Mouse (Mus musculus): ENCODE data around the gene Paqr9.

DNA sequence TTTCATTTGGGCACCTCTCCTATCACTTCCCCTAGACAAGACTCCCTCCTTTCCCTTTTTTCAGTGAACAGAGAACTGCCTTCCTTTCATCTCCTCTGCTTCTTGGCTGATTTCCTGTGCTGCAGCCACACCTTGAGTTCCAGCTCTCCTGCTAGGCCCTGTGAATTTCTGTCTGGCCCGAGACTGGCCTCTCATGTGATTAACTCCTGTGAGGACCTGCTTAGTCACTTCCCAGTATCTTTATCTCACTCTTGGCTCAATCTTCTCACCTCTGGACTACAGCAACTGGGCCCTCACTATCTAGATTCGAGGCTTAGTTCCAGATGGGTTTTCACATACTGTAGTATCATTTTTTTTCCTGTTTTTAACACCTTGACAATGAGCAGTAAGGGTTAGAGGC lies 31.8 kb upstream of the Paqr9 start:
- TF ChIP-seq CTCF (conservative IDR thresholded peaks at IDR 0.05; ENCODE audit: low read length) (no peak), POU5F1 (IDR thresholded peaks at IDR 0.05; ENCODE audit: borderline replicate concordance, low read length) (no peak), NANOG (IDR thresholded peaks at IDR 0.05; ENCODE audit: borderline replicate concordance, low read length) (no peak)
